Mouse (Mus musculus) adrenal gland, adult 8-10 months (tissue): Measurements from ENCODE around the gene Tnrc18. TPM values are rescaled to one million over a fixed set of nuclear protein-coding genes. Genes with fewer than 3 reads are reported as not detected.
"Not testable (repeated sequence)": the region's sequence is repeated elsewhere in the genome, so short reads cannot be mapped to it uniquely, and the experiment has no call there.

Source experiments
- DNase-seq: peaks from one replicate; pipeline ENCODE4 v3.0.0; 2022
- total RNA-seq, 4 experiments: library from RNA; stranded (reverse); gene quantifications; 2 replicates each; pipeline ENCODE4 v1.2.4; 2022

The Tnrc18 gene
- 100 to 1,000 TPM in 1 of 4 experiments, 10 to 100 TPM in 3; 75.1 to 117 (median 96.9) TPM for total RNA-seq

GRCm38 (mm10) chr5:142817524-142818434, at the start of gene Tnrc18:
TSS of gene Tnrc18 (minus strand) at chr5:142817662.
- peak; percentile 98 for DNase-seq

GRCm38 (mm10) chr5:142857763-142858229, 40.3 kb upstream of the Tnrc18 start:
- no peak for DNase-seq

GRCm38 (mm10) chr5:142856408-142856807, 38.9 kb upstream of the Tnrc18 start:
- DNase-seq, result no peak

GRCm38 (mm10) chr5:142854877-142855276, 37.4 kb upstream of the Tnrc18 start:
- no peak for DNase-seq

GRCm38 (mm10) chr5:142853585-142853984, 36.1 kb upstream of the Tnrc18 start:
- DNase-seq, result no peak

GRCm38 (mm10) chr5:142851681-142852049, 34.2 kb upstream of the Tnrc18 start:
- DNase-seq, result no peak

GRCm38 (mm10) chr5:142850916-142851680, 33.6 kb upstream of the Tnrc18 start:
- no peak for DNase-seq

- DNase-seq, result no peak
These were observed 33.0 kb upstream of the Tnrc18 start for GRCm38 (mm10) chr5:142850476-142850875.

GRCm38 (mm10) chr5:142848911-142849310, 31.4 kb upstream of the Tnrc18 start:
- DNase-seq, result no peak

GRCm38 (mm10) chr5:142848149-142848548, 30.7 kb upstream of the Tnrc18 start:
- DNase-seq, result no peak

GRCm38 (mm10) chr5:142844467-142844866, 27.0 kb upstream of the Tnrc18 start:
- peak; percentile 39 for DNase-seq

- DNase-seq, result no peak
These were observed 24.7 kb upstream of the Tnrc18 start for GRCm38 (mm10) chr5:142842137-142842642.

- DNase-seq, result peak; percentile 58
These were observed 24.1 kb upstream of the Tnrc18 start for GRCm38 (mm10) chr5:142841372-142842136.

- DNase-seq, result not testable (repeated sequence)
These were observed 20.0 kb upstream of the Tnrc18 start for GRCm38 (mm10) chr5:142837427-142837826.

GRCm38 (mm10) chr5:142836891-142837290, 19.4 kb upstream of the Tnrc18 start:
- no peak for DNase-seq

GRCm38 (mm10) chr5:142833646-142834438, 16.4 kb upstream of the Tnrc18 start:
- no peak for DNase-seq

GRCm38 (mm10) chr5:142826131-142826530, 8.7 kb upstream of the Tnrc18 start:
- no peak for DNase-seq

GRCm38 (mm10) chr5:142825665-142826064, 8.2 kb upstream of the Tnrc18 start:
- no peak for DNase-seq

- no peak for DNase-seq
These were observed 6.6 kb upstream of the Tnrc18 start for GRCm38 (mm10) chr5:142824091-142824490.

GRCm38 (mm10) chr5:142823096-142824062, 5.9 kb upstream of the Tnrc18 start:
- peak; percentile 93 for DNase-seq
